Mouse (Mus musculus): ENCODE measurements around the gene Gm36210. TPM values are rescaled to one million over a fixed set of nuclear protein-coding genes. Genes with fewer than 3 reads are reported as not detected.

Gm36210 gene
- 0.17 TPM in 1 of 2 replicates, not detected in the other for total RNA-seq (2012; rRNA removed)
- total RNA-seq (2014; rRNA removed): not detected in 2 replicates
- 0.90 and 1.4 TPM in 2 replicates for polyA plus RNA-seq (2012; ENCODE audit: insufficient read length, low read depth)

GRCm38 (mm10) chr7:4906466-4906950 is at the start of gene Gm36210:
Gm36210 (minus strand) TSS chr7:4906516.
- Histone ChIP-seq H3K79me2 (replicated peaks; ENCODE audit: control insufficient read depth, extremely low read depth, insufficient read depth, poor library complexity, severe bottlenecking) (no peaks in the 10 kb centered on the region), H3K36me3 (replicated peaks in 1 of 2; ENCODE audit: control insufficient read depth in 1 of 2, insufficient read depth in 1 of 2, low read length in 1 of 2) (no peaks in the 10 kb centered on the region), H3K27me3 (replicated peaks) (peaks cover 1% of the 10 kb centered on the region), H3K4me3 (replicated peaks in 1 of 3; ENCODE audit: low read depth in 2 of 3, low read length in 2 of 3, poor library complexity in 1 of 3) (no peak within 1 kb of the TSS), H3K9me3 (replicated peaks; ENCODE audit: low read length) (no peaks in the 10 kb centered on the region), H3K4me1 (ENCODE audit: control insufficient read depth in 1 of 2, insufficient read depth in 2 of 2) (no peaks in the 10 kb centered on the region), H3K27ac (ENCODE audit: insufficient read depth, low read depth) (no peak within 1 kb of the TSS), H3K4me2 (ENCODE audit: insufficient read depth, low read depth, poor library complexity, severe bottlenecking) (no peak within 1 kb of the TSS), H3K9ac (ENCODE audit: insufficient read depth, low read depth) (no peak within 1 kb of the TSS)
- in situ Hi-C loops (cut with MboI; ENCODE audit: low pct_ligation_motif_present, low pct_unique_long_range_greater_than_20kb, low sequenced_read_pairs): no loop called here
- TF ChIP-seq TBP (conservative IDR thresholded peaks at IDR 0.05; ENCODE audit: low read depth, low read length) (no peak), NELFE (IDR thresholded peaks at IDR 0.05; ENCODE audit: low read depth, low read length) (no peak), ZC3H11A (IDR thresholded peaks at IDR 0.05; ENCODE audit: low read depth, low read length) (no peak), E2F4 (IDR thresholded peaks at IDR 0.05; ENCODE audit: insufficient replicate concordance, low read depth, low read length) (no peak), MAFK (IDR thresholded peaks at IDR 0.05; ENCODE audit: insufficient replicate concordance, low read length) (no peak), ZKSCAN1 (IDR thresholded peaks at IDR 0.05; ENCODE audit: borderline replicate concordance, low read depth, low read length) (no peak), RAD21 (IDR thresholded peaks at IDR 0.05; ENCODE audit: low read depth, low read length) (no peak), NRF1 (IDR thresholded peaks at IDR 0.05; ENCODE audit: low read depth, low read length) (no peak)
- DNase-seq (ENCODE audit: extremely low read depth): no peak
- dilution Hi-C loops (cut with MboI; ENCODE audit: extremely low pct_ligation_motif_present, extremely low pct_unique_long_range_greater_than_20kb, low sequenced_read_pairs): no loop called here

GRCm38 (mm10) chr7:4953815-4954445 is 47.6 kb upstream of the Gm36210 start:
- H3K79me2 ChIP-seq (replicated peaks; ENCODE audit: control insufficient read depth, extremely low read depth, insufficient read depth, poor library complexity, severe bottlenecking): no peaks in the 10 kb centered on the region
- no peak overlapping the region for H3K4me2 ChIP-seq (ENCODE audit: insufficient read depth, low read depth, poor library complexity, severe bottlenecking)
- peaks cover 2% of the 10 kb centered on the region for H3K9me3 ChIP-seq (replicated peaks; ENCODE audit: low read length)
- H3K36me3 ChIP-seq (replicated peaks in 1 of 2; ENCODE audit: control insufficient read depth in 1 of 2, insufficient read depth in 1 of 2, low read length in 1 of 2): no peaks in the 10 kb centered on the region
- no peak overlapping the region for H3K4me3 ChIP-seq (replicated peaks in 1 of 3; ENCODE audit: low read depth in 2 of 3, low read length in 2 of 3, poor library complexity in 1 of 3)
- dilution Hi-C loops (cut with MboI; ENCODE audit: extremely low pct_ligation_motif_present, extremely low pct_unique_long_range_greater_than_20kb, low sequenced_read_pairs): no loop called here
- no peak for DNase-seq (ENCODE audit: extremely low read depth)
- H3K27ac ChIP-seq (ENCODE audit: insufficient read depth, low read depth): no peak overlapping the region
- no peaks in the 10 kb centered on the region for H3K4me1 ChIP-seq (ENCODE audit: control insufficient read depth in 1 of 2, insufficient read depth in 2 of 2)
- no peaks in the 10 kb centered on the region for H3K27me3 ChIP-seq (replicated peaks)
- in situ Hi-C loops (cut with MboI; ENCODE audit: low pct_ligation_motif_present, low pct_unique_long_range_greater_than_20kb, low sequenced_read_pairs): no loop called here
- no peak overlapping the region for H3K9ac ChIP-seq (ENCODE audit: insufficient read depth, low read depth)
- TF ChIP-seq TBP (conservative IDR thresholded peaks at IDR 0.05; ENCODE audit: low read depth, low read length): no peak
- TF ChIP-seq ZMIZ1 (IDR thresholded peaks at IDR 0.05; ENCODE audit: low read depth, low read length): no peak
- TF ChIP-seq USF2 (conservative IDR thresholded peaks at IDR 0.05; ENCODE audit: low read depth, low read length): no peak
- no peak for TF ChIP-seq POLR2A (IDR thresholded peaks at IDR 0.05; ENCODE audit: low read depth, low read length)
- no peak for TF ChIP-seq RAD21 (IDR thresholded peaks at IDR 0.05; ENCODE audit: low read depth, low read length)
- no peak for TF ChIP-seq PAX5 (IDR thresholded peaks at IDR 0.05; ENCODE audit: low read length)
- no peak for TF ChIP-seq HCFC1 (IDR thresholded peaks at IDR 0.05; ENCODE audit: low read depth, low read length)

Data from CH12.LX (cell line).